Mouse (Mus musculus) ES-E14 (cell line): ENCODE measurements around the gene S1pr5. TPM values are rescaled to one million over a fixed set of nuclear protein-coding genes. Genes with fewer than 3 reads are reported as not detected.

ENCODE experiments used
- DNase-seq: peaks from one replicate; pipeline ENCODE4 v3.0.0-alpha.2; 2013; ENCODE audit warnings: low read depth, low spot score
- H3K27ac ChIP-seq: 2 replicates; pipeline ENCODE4 v1.5.1; 2012; ENCODE audit warnings: low read depth, mild to moderate bottlenecking, low read length, moderate library complexity, mixed read lengths; ENCODE audit not compliant: poor library complexity, insufficient read depth, severe bottlenecking
- H3K36me3 ChIP-seq: 2 replicates; pipeline ENCODE4 v1.6.1; 2012; ENCODE audit warnings: mild to moderate bottlenecking, low read length, moderate library complexity, mixed read lengths; ENCODE audit not compliant: control insufficient read depth, poor library complexity, insufficient read depth, severe bottlenecking
- H3K4me1 ChIP-seq, 2 experiments: fragments of 150-350 bp in 1 of 2; sonication (generic) in 1 of 2; 2 replicates each; pipeline ENCODE4 v1.6.1; 2012; ENCODE audit warnings: low read length in 2 of 2, mild to moderate bottlenecking in 1 of 2, mixed read lengths in 1 of 2; ENCODE audit not compliant: control insufficient read depth in 2 of 2, insufficient read depth in 2 of 2, poor library complexity in 1 of 2
- H3K4me3 ChIP-seq, 2 experiments: fragments of 150-350 bp in 1 of 2; sonication (generic) in 1 of 2; 2 replicates each; pipeline ENCODE4 v1.5.1; 2012; ENCODE audit warnings: low read length in 2 of 2, low read depth in 1 of 2, mild to moderate bottlenecking in 1 of 2, mixed read lengths in 1 of 2; ENCODE audit not compliant: insufficient read depth in 1 of 2, poor library complexity in 1 of 2, severe bottlenecking in 1 of 2
- H3K9ac ChIP-seq: 2 replicates; pipeline ENCODE4 v1.6.1; 2012; ENCODE audit warnings: low read depth, mild to moderate bottlenecking, low read length, mixed read lengths; ENCODE audit not compliant: poor library complexity, insufficient read depth, severe bottlenecking
- H3K9me3 ChIP-seq: fragments of 150-350 bp; sonication (generic); 2 replicates; pipeline ENCODE4 v1.6.1; 2012; ENCODE audit warnings: low read depth, mild to moderate bottlenecking, low read length; ENCODE audit not compliant: control insufficient read depth, insufficient read depth
- CHD2 ChIP-seq: IDR thresholded peaks from 2 replicates; pipeline ENCODE4 v1.6.1; 2014; ENCODE audit warnings: mild to moderate bottlenecking, low read depth, low read length, inconsistent platforms
- HCFC1 ChIP-seq: IDR thresholded peaks from 2 replicates; pipeline ENCODE4 v1.6.1; 2012; ENCODE audit warnings: low read length, inconsistent platforms, borderline replicate concordance; ENCODE audit not compliant: insufficient read depth
- MAFK ChIP-seq: IDR thresholded peaks from 2 replicates; pipeline ENCODE4 v1.6.1; 2014; ENCODE audit warnings: mild to moderate bottlenecking, low read depth, low read length, inconsistent platforms; ENCODE audit not compliant: insufficient read depth
- ZC3H11A ChIP-seq: IDR thresholded peaks from 2 replicates; pipeline ENCODE4 v1.6.1; 2012; ENCODE audit warnings: low read depth, mild to moderate bottlenecking, inconsistent platforms, low read length, borderline replicate concordance
- ZNF384 ChIP-seq: IDR thresholded peaks from 2 replicates; pipeline ENCODE4 v1.6.1; 2012; ENCODE audit warnings: low read depth, low read length, inconsistent platforms
- in situ Hi-C, 2 experiments: fragments of 600-800 bp; cut with MboI; formaldehyde crosslinking; loops; one replicate each; pipeline ENCODE4 v1.15.1; 2025; ENCODE audit warnings: low sequenced_read_pairs in 2 of 2, inconsistent platforms in 1 of 2; ENCODE audit not compliant: unreplicated experiment in 2 of 2
- total RNA-seq: library from RNA; depleted of rRNA; stranded (reverse); fragments of 300-350 nt; gene quantifications from 2 replicates; pipeline ENCODE4 v1.2.3, GENCODE M21; 2012

Gene S1pr5
- total RNA-seq, 1 experiment: 0.27 TPM

GRCm38 (mm10) chr9:21265611-21266010 is 17.4 kb upstream of the S1pr5 start:
- Histone ChIP-seq H3K4me3 (peak overlapping the region; percentile 86 to 97), H3K36me3 (peaks cover 21% of the 10 kb centered on the region), H3K9me3 (no peaks in the 10 kb centered on the region), H3K9ac (peak overlapping the region; percentile 88), H3K4me1 (peaks cover 6 to 8% of the 10 kb centered on the region in 2 experiments; a peak in 3 of 4 replicates), H3K27ac (no peak overlapping the region)
- no peak for DNase-seq
- TF ChIP-seq ZNF384 (no peak), CHD2 (no peak), ZC3H11A (no peak)
- in situ Hi-C loops: no loop called here

GRCm38 (mm10) chr9:21265000-21265561 is 16.8 kb upstream of the S1pr5 start, which contains the start of gene Atg4d:
Gene Atg4d (plus strand): TSS chr9:21265293.
- in situ Hi-C loops: no loop called here
- H3K4me3 ChIP-seq: peak within 1 kb of the TSS; percentile 86 to 97
- peaks cover 16% of the 10 kb centered on the region for H3K36me3 ChIP-seq
- H3K9ac ChIP-seq: peak within 1 kb of the TSS; percentile 88
- DNase-seq: peak; percentile 99
- H3K9me3 ChIP-seq: no peaks in the 10 kb centered on the region
- TF ChIP-seq MAFK (no peak), CHD2 (no peak), ZC3H11A (no peak), ZNF384 (no peak), HCFC1 (no peak)
- peak within 1 kb of the TSS; percentile 14; the same call in 1 of the 2 replicates for H3K27ac ChIP-seq
- peaks cover 6 to 8% of the 10 kb centered on the region in 2 experiments; a peak in 3 of 4 replicates for H3K4me1 ChIP-seq

- TF ChIP-seq CHD2 (no peak), MAFK (no peak), ZNF384 (no peak), ZC3H11A (no peak), HCFC1 (no peak)
- peak overlapping the region; percentile 59 to 97 for H3K4me3 ChIP-seq
- no peak for DNase-seq
- peak overlapping the region; percentile 53; the same call in 1 of the 2 replicates for H3K9ac ChIP-seq
- no peaks in the 10 kb centered on the region for H3K9me3 ChIP-seq
- peaks cover 6 to 8% of the 10 kb centered on the region in 2 experiments; a peak in 3 of 4 replicates for H3K4me1 ChIP-seq
- peaks cover 13% of the 10 kb centered on the region for H3K36me3 ChIP-seq
- in situ Hi-C loops: no loop called here
- peak overlapping the region; percentile 14; the same call in 1 of the 2 replicates for H3K27ac ChIP-seq
Measured at GRCm38 (mm10) chr9:21264272-21264999, 16.2 kb upstream of the S1pr5 start.

- no peak for DNase-seq
- TF ChIP-seq MAFK (no peak), ZNF384 (no peak), HCFC1 (no peak), ZC3H11A (no peak), CHD2 (no peak)
- in situ Hi-C loops: no loop called here
- H3K9me3 ChIP-seq: no peaks in the 10 kb centered on the region
- H3K36me3 ChIP-seq: peaks cover 2% of the 10 kb centered on the region; the same call in 1 of the 2 replicates
- no peak overlapping the region for H3K9ac ChIP-seq
- H3K4me1 ChIP-seq: peaks cover 6 to 8% of the 10 kb centered on the region in 2 experiments; a peak in 3 of 4 replicates
- H3K27ac ChIP-seq: peak overlapping the region; percentile 40; the same call in 1 of the 2 replicates
- no peak overlapping the region for H3K4me3 ChIP-seq
Measured at GRCm38 (mm10) chr9:21261831-21262230, 13.6 kb upstream of the S1pr5 start.
